Mouse (Mus musculus): ENCODE data around the gene Hmgcl. TPM values are rescaled to one million over a fixed set of nuclear protein-coding genes. Genes with fewer than 3 reads are reported as not detected.
A peak's percentile ranks its signal among the peaks of the same experiment; 100 is the strongest.

Hmgcl gene
- polyA plus RNA-seq, 1 experiment, result 53.1 TPM

DNA sequence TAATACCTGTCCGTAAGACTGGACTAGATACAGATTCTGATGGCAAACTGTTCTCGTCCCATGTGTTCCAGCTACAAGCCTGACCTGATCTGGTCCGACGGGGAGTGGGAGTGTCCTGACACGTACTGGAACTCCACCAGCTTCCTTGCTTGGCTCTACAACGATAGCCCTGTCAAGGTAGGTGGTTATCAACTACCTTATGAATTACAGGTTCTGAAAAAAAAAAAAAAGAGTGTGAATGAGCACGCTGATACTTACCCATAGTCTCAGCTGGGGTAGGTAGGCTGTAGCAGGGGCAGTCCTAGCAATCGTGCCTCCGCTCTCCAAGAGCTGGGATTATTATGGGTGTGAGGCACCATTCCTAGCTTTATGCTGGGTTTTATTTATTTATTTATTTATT, 16.4 kb upstream of the Hmgcl start:
- DNase-seq, result no peak
- Histone ChIP-seq H3K36me3 (ENCODE audit: control insufficient read depth, insufficient read depth, low read length) (peaks cover 4% of the 10 kb centered on the region; the same call in 1 of the 2 replicates), H3K4me3 (ENCODE audit: control insufficient read depth, insufficient read depth, low read length) (no peak overlapping the region), H3K27ac (ENCODE audit: control insufficient read depth, insufficient read depth, low read length) (no peak overlapping the region), H3K4me1 (replicated peaks; ENCODE audit: control insufficient read depth, insufficient read depth, low read length) (no peaks in the 10 kb centered on the region), H3K27me3 (ENCODE audit: control insufficient read depth, insufficient read depth, low read length) (no peaks in the 10 kb centered on the region)
- 94% methylated on average over 9 of the region's 9 CpGs for WGBS
- TF ChIP-seq CTCF (IDR thresholded peaks at IDR 0.05; ENCODE audit: borderline replicate concordance, control insufficient read depth, extremely low read depth, insufficient read depth, low read length, poor library complexity), result no peak

GRCm38 (mm10) chr4:135930239-135930638, 16.0 kb upstream of the Hmgcl start:
- Histone ChIP-seq H3K36me3 (ENCODE audit: control insufficient read depth, insufficient read depth, low read length) (peaks cover 4% of the 10 kb centered on the region; the same call in 1 of the 2 replicates), H3K4me1 (replicated peaks; ENCODE audit: control insufficient read depth, insufficient read depth, low read length) (no peaks in the 10 kb centered on the region), H3K27ac (ENCODE audit: control insufficient read depth, insufficient read depth, low read length) (no peak overlapping the region), H3K4me3 (ENCODE audit: control insufficient read depth, insufficient read depth, low read length) (no peak overlapping the region), H3K27me3 (ENCODE audit: control insufficient read depth, insufficient read depth, low read length) (no peaks in the 10 kb centered on the region)
- TF ChIP-seq POLR2A (IDR thresholded peaks at IDR 0.05; ENCODE audit: control insufficient read depth, extremely low read depth, insufficient read depth, low read length, poor library complexity), result no peak
- TF ChIP-seq CTCF (IDR thresholded peaks at IDR 0.05; ENCODE audit: borderline replicate concordance, control insufficient read depth, extremely low read depth, insufficient read depth, low read length, poor library complexity), result no peak
- DNase-seq, result no peak
- WGBS, result 98% methylated on average over 8 of the region's 8 CpGs

DNA sequence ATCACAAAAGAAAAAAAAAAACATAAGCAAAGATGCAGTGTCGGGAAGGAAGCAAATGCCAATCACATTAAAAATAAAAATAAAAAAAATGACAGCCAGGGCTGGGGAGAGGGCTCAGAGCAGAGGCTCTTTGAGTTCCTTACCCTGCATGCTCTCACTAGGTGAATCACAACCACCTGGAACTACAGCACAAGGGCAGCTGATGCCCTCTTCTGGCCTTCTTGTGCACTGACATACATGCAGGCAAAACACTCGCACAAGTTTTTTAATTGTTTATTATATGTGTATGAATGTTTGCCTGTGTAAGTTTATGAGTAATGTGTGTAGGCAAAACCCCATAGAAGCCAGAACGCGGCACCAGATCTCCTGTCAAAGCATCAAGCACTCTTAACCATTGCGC, 14.4 kb upstream of the Hmgcl start:
- Histone ChIP-seq H3K27ac (ENCODE audit: control insufficient read depth, insufficient read depth, low read length) (no peak overlapping the region), H3K27me3 (ENCODE audit: control insufficient read depth, insufficient read depth, low read length) (no peaks in the 10 kb centered on the region), H3K36me3 (ENCODE audit: control insufficient read depth, insufficient read depth, low read length) (peaks cover 4% of the 10 kb centered on the region; the same call in 1 of the 2 replicates), H3K4me3 (ENCODE audit: control insufficient read depth, insufficient read depth, low read length) (no peak overlapping the region), H3K4me1 (replicated peaks; ENCODE audit: control insufficient read depth, insufficient read depth, low read length) (no peaks in the 10 kb centered on the region)
- 78% methylated on average over 5 of the region's 5 CpGs for WGBS
- DNase-seq, result peak; percentile 40
- TF ChIP-seq POLR2A (IDR thresholded peaks at IDR 0.05; ENCODE audit: control insufficient read depth, extremely low read depth, insufficient read depth, low read length, poor library complexity) (no peak), CTCF (IDR thresholded peaks at IDR 0.05; ENCODE audit: borderline replicate concordance, control insufficient read depth, extremely low read depth, insufficient read depth, low read length, poor library complexity) (no peak)

GRCm38 (mm10) chr4:135934708-135935500, 11.3 kb upstream of the Hmgcl start:
- no peak for DNase-seq
- H3K4me3 ChIP-seq (ENCODE audit: control insufficient read depth, insufficient read depth, low read length), result no peak overlapping the region
- no peaks in the 10 kb centered on the region for H3K27me3 ChIP-seq (ENCODE audit: control insufficient read depth, insufficient read depth, low read length)
- peaks cover 4% of the 10 kb centered on the region; the same call in 1 of the 2 replicates for H3K36me3 ChIP-seq (ENCODE audit: control insufficient read depth, insufficient read depth, low read length)
- WGBS, result 83% methylated on average over 12 of the region's 12 CpGs
- no peak overlapping the region for H3K27ac ChIP-seq (ENCODE audit: control insufficient read depth, insufficient read depth, low read length)
- TF ChIP-seq CTCF (IDR thresholded peaks at IDR 0.05; ENCODE audit: borderline replicate concordance, control insufficient read depth, extremely low read depth, insufficient read depth, low read length, poor library complexity), result no peak
- TF ChIP-seq POLR2A (IDR thresholded peaks at IDR 0.05; ENCODE audit: control insufficient read depth, extremely low read depth, insufficient read depth, low read length, poor library complexity), result no peak
- H3K4me1 ChIP-seq (replicated peaks; ENCODE audit: control insufficient read depth, insufficient read depth, low read length), result no peaks in the 10 kb centered on the region

DNA sequence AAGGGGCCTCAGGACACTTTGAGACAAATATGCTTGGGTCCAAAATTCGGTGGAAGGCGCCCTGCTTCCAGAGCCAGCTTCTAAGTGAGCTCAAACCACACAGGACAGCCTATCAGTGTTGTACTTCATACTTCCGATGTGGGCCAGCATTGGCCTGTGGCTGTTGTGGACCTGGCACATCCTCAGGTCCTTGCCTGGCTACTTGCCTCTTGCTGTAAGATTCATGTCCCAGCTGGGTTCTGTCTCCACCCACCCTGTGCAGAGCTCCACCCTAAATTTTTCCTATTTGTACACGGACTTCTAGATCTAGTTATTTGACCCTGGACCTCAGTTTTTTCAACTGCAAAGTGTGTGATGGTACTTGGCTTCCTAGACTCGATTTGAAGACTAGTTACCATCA, 10.7 kb upstream of the Hmgcl start:
- 92% methylated on average over 5 of the region's 5 CpGs for WGBS
- H3K27me3 ChIP-seq (ENCODE audit: control insufficient read depth, insufficient read depth, low read length), result no peaks in the 10 kb centered on the region
- TF ChIP-seq CTCF (IDR thresholded peaks at IDR 0.05; ENCODE audit: borderline replicate concordance, control insufficient read depth, extremely low read depth, insufficient read depth, low read length, poor library complexity) (no peak), POLR2A (IDR thresholded peaks at IDR 0.05; ENCODE audit: control insufficient read depth, extremely low read depth, insufficient read depth, low read length, poor library complexity) (no peak)

GRCm38 (mm10) chr4:135938858-135939257, 7.4 kb upstream of the Hmgcl start:
- no peak overlapping the region for H3K27ac ChIP-seq (ENCODE audit: control insufficient read depth, insufficient read depth, low read length)
- no peak for DNase-seq
- H3K4me3 ChIP-seq (ENCODE audit: control insufficient read depth, insufficient read depth, low read length), result no peak overlapping the region
- no peak for TF ChIP-seq POLR2A (IDR thresholded peaks at IDR 0.05; ENCODE audit: control insufficient read depth, extremely low read depth, insufficient read depth, low read length, poor library complexity)
- no peak for TF ChIP-seq CTCF (IDR thresholded peaks at IDR 0.05; ENCODE audit: borderline replicate concordance, control insufficient read depth, extremely low read depth, insufficient read depth, low read length, poor library complexity)
- WGBS, result 98% methylated on average over 7 of the region's 7 CpGs
- H3K27me3 ChIP-seq (ENCODE audit: control insufficient read depth, insufficient read depth, low read length), result no peaks in the 10 kb centered on the region
- H3K36me3 ChIP-seq (ENCODE audit: control insufficient read depth, insufficient read depth, low read length), result no peaks in the 10 kb centered on the region; the same call in 1 of the 2 replicates
- H3K4me1 ChIP-seq (replicated peaks; ENCODE audit: control insufficient read depth, insufficient read depth, low read length), result no peaks in the 10 kb centered on the region

More for the DNA sequence above, 10.7 kb upstream of the Hmgcl start:
- H3K4me1 ChIP-seq (replicated peaks; ENCODE audit: control insufficient read depth, insufficient read depth, low read length), result no peaks in the 10 kb centered on the region
- no peak overlapping the region for H3K4me3 ChIP-seq (ENCODE audit: control insufficient read depth, insufficient read depth, low read length)
- H3K36me3 ChIP-seq (ENCODE audit: control insufficient read depth, insufficient read depth, low read length), result peaks cover 4% of the 10 kb centered on the region; the same call in 1 of the 2 replicates
- no peak overlapping the region for H3K27ac ChIP-seq (ENCODE audit: control insufficient read depth, insufficient read depth, low read length)
- no peak for DNase-seq
